Mouse (Mus musculus) MEL (cell line): ENCODE results near the gene Dpp9. TPM values are rescaled to one million over a fixed set of nuclear protein-coding genes. Genes with fewer than 3 reads are reported as not detected.

ENCODE experiments used
- DNase-seq: peaks from one replicate; pipeline ENCODE4 v3.0.0; 2011; ENCODE audit warnings: low read depth, low spot score
- H3K27ac ChIP-seq: 2 replicates; pipeline ENCODE4 v1.5.1; 2012; ENCODE audit warnings: low read depth, mild to moderate bottlenecking, control low read depth, low read length, moderate library complexity; ENCODE audit not compliant: control insufficient read depth
- H3K27me3 ChIP-seq, 2 experiments: fragments of 150-350 bp in 1 of 2; sonication (generic) in 1 of 2; 2 replicates each; pipeline ENCODE4 v1.6.1; 2012; ENCODE audit warnings: low read length in 2 of 2, mild to moderate bottlenecking in 2 of 2, improper control_type of control experiment in 1 of 2, moderate library complexity in 1 of 2; ENCODE audit not compliant: insufficient read depth in 2 of 2, control insufficient read depth in 1 of 2
- H3K36me3 ChIP-seq, 2 experiments: 2 replicates each; pipeline ENCODE4 v1.6.1; 2012 to 2014; ENCODE audit warnings: low read length in 2 of 2, improper control_type of control experiment in 1 of 2, inconsistent platforms in 1 of 2, mild to moderate bottlenecking in 1 of 2; ENCODE audit not compliant: insufficient read depth in 2 of 2, control insufficient read depth in 1 of 2
- H3K4me1 ChIP-seq, 2 experiments: fragments of 150-350 bp in 1 of 2; sonication (generic) in 1 of 2; 2 replicates each; pipeline ENCODE4 v1.6.1; 2012; ENCODE audit warnings: low read length in 2 of 2, improper control_type of control experiment in 1 of 2, mild to moderate bottlenecking in 1 of 2; ENCODE audit not compliant: insufficient read depth in 2 of 2, control insufficient read depth in 1 of 2
- H3K4me3 ChIP-seq, 2 experiments: fragments of 150-350 bp in 1 of 2; sonication (generic) in 1 of 2; 2 replicates each; pipeline ENCODE4 v1.5.1; 2012; ENCODE audit warnings: low read depth in 2 of 2, low read length in 2 of 2, mild to moderate bottlenecking in 2 of 2, moderate library complexity in 2 of 2, control low read depth in 1 of 2, improper control_type of control experiment in 1 of 2; ENCODE audit not compliant: control insufficient read depth in 1 of 2, insufficient read depth in 1 of 2
- H3K79me2 ChIP-seq: 2 replicates; pipeline ENCODE4 v1.6.1; 2012; ENCODE audit warnings: mild to moderate bottlenecking, low read length, moderate library complexity; ENCODE audit not compliant: control insufficient read depth, poor library complexity, insufficient read depth
- H3K9ac ChIP-seq: 2 replicates; pipeline ENCODE4 v1.6.1; 2012; ENCODE audit warnings: low read depth, mild to moderate bottlenecking, control low read depth, low read length, moderate library complexity; ENCODE audit not compliant: control insufficient read depth, poor library complexity, severe bottlenecking
- H3K9me3 ChIP-seq: fragments of 150-350 bp; sonication (generic); replicated peaks from 2 replicates; pipeline ENCODE4 v1.6.1; 2012; ENCODE audit warnings: mild to moderate bottlenecking, low read length, improper control_type of control experiment, moderate library complexity; ENCODE audit not compliant: insufficient read depth
- BHLHE40 ChIP-seq: IDR thresholded peaks from 2 replicates; pipeline ENCODE4 v1.6.1; 2012; ENCODE audit warnings: low read depth, mild to moderate bottlenecking, inconsistent platforms, low read length, improper control_type of control experiment, borderline replicate concordance
- CHD1 ChIP-seq: IDR thresholded peaks from 2 replicates; pipeline ENCODE4 v1.6.1; 2012; ENCODE audit warnings: low read depth, mild to moderate bottlenecking, inconsistent platforms, low read length, improper control_type of control experiment
- CHD2 ChIP-seq: IDR thresholded peaks from 2 replicates; pipeline ENCODE4 v1.6.1; 2011; ENCODE audit warnings: low read length, improper control_type of control experiment
- ELF1 ChIP-seq: IDR thresholded peaks from 2 replicates; pipeline ENCODE4 v1.6.1; 2014; ENCODE audit warnings: low read depth, mild to moderate bottlenecking, inconsistent platforms, low read length, improper control_type of control experiment, moderate library complexity
- JUND ChIP-seq: IDR thresholded peaks from 2 replicates; pipeline ENCODE4 v1.6.1; 2011; ENCODE audit warnings: low read depth, mild to moderate bottlenecking, improper control_type of control experiment, low read length
- KAT2A ChIP-seq: conservative IDR thresholded peaks from 2 replicates; pipeline ENCODE4 v1.6.1; 2012; ENCODE audit warnings: low read depth, low read length, improper control_type of control experiment, inconsistent platforms
- MAFK ChIP-seq: IDR thresholded peaks from 2 replicates; pipeline ENCODE4 v1.6.1; 2011; ENCODE audit warnings: low read depth, mild to moderate bottlenecking, low read length, improper control_type of control experiment, borderline replicate concordance
- MAZ ChIP-seq: IDR thresholded peaks from 2 replicates; pipeline ENCODE4 v1.6.1; 2012; ENCODE audit warnings: low read depth, mild to moderate bottlenecking, inconsistent platforms, low read length, improper control_type of control experiment
- MXI1 ChIP-seq: IDR thresholded peaks from 2 replicates; pipeline ENCODE4 v1.6.1; 2011; ENCODE audit warnings: mild to moderate bottlenecking, low read depth, low read length, improper control_type of control experiment
- NELFE ChIP-seq: IDR thresholded peaks from 2 replicates; pipeline ENCODE4 v1.6.1; 2011; ENCODE audit warnings: low read depth, low read length, improper control_type of control experiment
- POLR2AphosphoS2 ChIP-seq: IDR thresholded peaks from 2 replicates; pipeline ENCODE4 v1.6.1; 2011; ENCODE audit warnings: low read length, improper control_type of control experiment
- RCOR1 ChIP-seq: IDR thresholded peaks from 2 replicates; pipeline ENCODE4 v1.6.1; 2012; ENCODE audit warnings: low read depth, mild to moderate bottlenecking, inconsistent platforms, low read length, improper control_type of control experiment
- SIN3A ChIP-seq: IDR thresholded peaks from 2 replicates; pipeline ENCODE4 v1.6.1; 2012; ENCODE audit warnings: low read length, improper control_type of control experiment, inconsistent platforms
- SMC3 ChIP-seq: IDR thresholded peaks from 2 replicates; pipeline ENCODE4 v1.6.1; 2011; ENCODE audit warnings: low read depth, low read length, improper control_type of control experiment
- TCF12 ChIP-seq: IDR thresholded peaks from 2 replicates; pipeline ENCODE4 v1.6.1; 2014; ENCODE audit warnings: low read depth, mild to moderate bottlenecking, inconsistent platforms, low read length, improper control_type of control experiment, moderate library complexity
- USF2 ChIP-seq, 2 experiments: IDR thresholded peaks; 2 replicates each; pipeline ENCODE4 v1.6.1; 2011 to 2012; ENCODE audit warnings: improper control_type of control experiment in 2 of 2, low read length in 2 of 2, borderline replicate concordance in 1 of 2, inconsistent platforms in 1 of 2, low read depth in 1 of 2, mild to moderate bottlenecking in 1 of 2; ENCODE audit not compliant: insufficient read depth in 1 of 2
- ZMIZ1 ChIP-seq: IDR thresholded peaks from 2 replicates; pipeline ENCODE4 v1.6.1; 2012; ENCODE audit warnings: low read depth, mild to moderate bottlenecking, inconsistent platforms, low read length, improper control_type of control experiment, moderate library complexity
- ZNF384 ChIP-seq: IDR thresholded peaks from 2 replicates; pipeline ENCODE4 v1.6.1; 2012; ENCODE audit warnings: low read depth, mild to moderate bottlenecking, inconsistent platforms, low read length, improper control_type of control experiment
- polyA plus RNA-seq, 2 experiments: library from polyadenylated mRNA; stranded (reverse) in 1 of 2; unstranded in 1 of 2; fragments of >175 nt in 1 of 2; fragments of >200 nt in 1 of 2; gene quantifications; 2 replicates each; pipeline versions ENCODE4 v1.2.1 to v1.2.4; 2012; ENCODE audit warnings: low replicate concordance in 2 of 2, low read depth in 1 of 2; ENCODE audit not compliant: insufficient read length in 2 of 2, insufficient read depth in 1 of 2, missing spikeins in 1 of 2
- total RNA-seq: library from RNA; depleted of rRNA; stranded (reverse); fragments of 300-350 nt; gene quantifications from 2 replicates; pipeline ENCODE4 v1.2.3, GENCODE M21; 2012

Gene Dpp9
- total and polyA plus RNA-seq, 3 experiments = 36.3 to 67.2 TPM; not detected in 1

- peaks cover 9 to 17% of the 10 kb centered on the region in 2 experiments for H3K27me3 ChIP-seq
- H3K27ac ChIP-seq = no peak overlapping the region
- H3K79me2 ChIP-seq = no peaks in the 10 kb centered on the region
- H3K9me3 ChIP-seq = no peaks in the 10 kb centered on the region
- no peaks in the 10 kb centered on the region for H3K4me1 ChIP-seq
- DNase-seq = no peak
- H3K4me3 ChIP-seq = no peak overlapping the region
- H3K36me3 ChIP-seq = no peaks in the 10 kb centered on the region
- no peak for TF ChIP-seq MAFK
- no peak for TF ChIP-seq POLR2AphosphoS2
- no peak for TF ChIP-seq MAZ
- TF ChIP-seq SMC3 = no peak
- no peak for TF ChIP-seq NELFE
- no peak for TF ChIP-seq BHLHE40
- no peak for TF ChIP-seq KAT2A
- no peak for TF ChIP-seq TCF12
- no peak for TF ChIP-seq ZNF384
- no peak for TF ChIP-seq RCOR1
- H3K9ac ChIP-seq = no peak overlapping the region
Observed at GRCm38 (mm10) chr17:56226566-56226965, 7.9 kb upstream of the Dpp9 start.

GRCm38 (mm10) chr17:56224916-56225315 is 6.2 kb upstream of the Dpp9 start:
- H3K27ac ChIP-seq = no peak overlapping the region
- no peak for DNase-seq
- no peaks in the 10 kb centered on the region for H3K79me2 ChIP-seq
- no peaks in the 10 kb centered on the region for H3K9me3 ChIP-seq
- no peak overlapping the region for H3K9ac ChIP-seq
- TF ChIP-seq ZNF384 (no peak), CHD1 (no peak), ZMIZ1 (no peak), ELF1 (no peak), RCOR1 (no peak), JUND (no peak), KAT2A (no peak), USF2 (IDR thresholded peaks at IDR 0.05; ENCODE audit: borderline replicate concordance in 1 of 2, insufficient read depth in 1 of 2, low read depth in 1 of 2, low read length in 2 of 2) (no peak), SIN3A (no peak), CHD2 (no peak), MXI1 (no peak)
- TF ChIP-seq, all 39 proteins: peak for 0
- no peaks in the 10 kb centered on the region for H3K36me3 ChIP-seq
- H3K4me1 ChIP-seq = no peaks in the 10 kb centered on the region
- H3K4me3 ChIP-seq = no peak overlapping the region
- H3K27me3 ChIP-seq = peaks cover 5 to 13% of the 10 kb centered on the region in 2 experiments
